Mouse (Mus musculus) spleen, adult 2 months (tissue): Measurements from ENCODE around the gene Ccdc28b.

Experiments
- CTCF ChIP-seq: fragments of 200-500 bp; IDR thresholded peaks from 2 replicates; pipeline ENCODE4 v1.5.1; 2011; ENCODE audit warnings: mild to moderate bottlenecking, inconsistent platforms; ENCODE audit not compliant: insufficient read depth, insufficient read length, insufficient replicate concordance; ENCODE audit errors: extremely low read depth
- POLR2A ChIP-seq: fragments of 200-500 bp; IDR thresholded peaks from 2 replicates; pipeline ENCODE4 v1.6.1; 2011; ENCODE audit warnings: low read depth, low read length, inconsistent platforms

- no peak for TF ChIP-seq POLR2A
- no peak for TF ChIP-seq CTCF
Measured at GRCm38 (mm10) chr4:129615801-129616290, 7.9 kb downstream of the Ccdc28b start.
